Mouse (Mus musculus) small intestine, adult 2 months (tissue): ENCODE results near the gene Setdb1.

ENCODE experiments used
- CTCF ChIP-seq: fragments of 200-500 bp; IDR thresholded peaks from 2 replicates; pipeline ENCODE4 v1.5.1; 2012; ENCODE audit warnings: low read depth, mild to moderate bottlenecking, control low read depth, inconsistent platforms, low read length, moderate library complexity, mixed read lengths; ENCODE audit not compliant: insufficient replicate concordance, insufficient read length; ENCODE audit errors: extremely low read depth
- POLR2A ChIP-seq: fragments of 200-500 bp; IDR thresholded peaks from 2 replicates; pipeline ENCODE4 v1.6.1; 2012; ENCODE audit warnings: low read depth, mild to moderate bottlenecking, control low read depth, inconsistent platforms, low read length, moderate library complexity

GRCm38 (mm10) chr3:95293537-95293936 is 63.5 kb downstream of the Setdb1 start:
- no peak for TF ChIP-seq POLR2A
- TF ChIP-seq CTCF = no peak
